Mouse (Mus musculus) heart, adult 9 months (tissue): ENCODE measurements around the gene Nap1l4.
A peak's percentile ranks its signal among the peaks of the same experiment; 100 is the strongest.

Source experiments
- DNase-seq, 2 experiments: peaks; one replicate each; pipeline ENCODE4 v3.0.0; 2022; ENCODE audit warnings: low spot score in 2 of 2

The Nap1l4 gene

DNA sequence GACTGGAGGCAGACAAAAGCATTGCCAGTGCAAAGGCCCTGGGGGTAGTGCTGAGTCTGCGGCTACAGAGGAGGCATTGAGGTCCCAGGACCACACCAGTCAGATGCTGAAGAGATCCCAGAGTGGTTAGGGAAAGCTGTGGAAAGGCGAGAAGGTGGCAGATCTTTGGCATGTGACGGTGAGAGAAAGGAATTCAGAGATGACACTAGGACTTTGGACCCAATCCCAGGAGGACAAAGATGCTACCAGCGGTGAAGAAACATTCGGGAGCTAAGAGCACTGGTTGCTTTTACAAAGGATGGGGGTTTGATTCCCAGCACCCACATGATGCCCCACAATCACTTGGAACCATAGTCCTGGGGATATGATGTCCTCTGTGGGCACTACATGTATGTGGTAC, 71.1 kb downstream of the Nap1l4 start:
- DNase-seq = no peak

GRCm38 (mm10) chr7:143476702-143477335, 72.1 kb downstream of the Nap1l4 start:
- no peak for DNase-seq

DNA sequence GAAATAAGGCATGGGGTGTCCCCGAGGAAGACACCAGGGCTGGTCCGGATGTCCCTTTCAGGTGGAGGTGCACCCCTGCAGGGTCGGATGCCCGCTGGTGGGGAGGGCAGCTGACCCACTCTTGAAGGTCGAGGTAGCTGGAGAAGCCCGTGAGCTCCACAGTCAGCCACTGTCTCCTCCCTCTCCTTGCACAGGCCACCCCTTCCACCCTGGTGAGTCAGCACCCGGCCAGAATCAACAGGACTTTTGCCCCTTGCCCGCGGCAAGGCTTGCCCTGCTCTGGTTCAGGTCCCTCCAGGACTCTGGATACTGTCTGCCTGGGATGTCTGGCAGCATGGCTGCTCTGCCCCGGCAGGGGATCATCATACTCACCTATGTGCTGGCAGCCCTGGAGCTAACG, 73.0 kb downstream of the Nap1l4 start:
- no peak for DNase-seq

DNA sequence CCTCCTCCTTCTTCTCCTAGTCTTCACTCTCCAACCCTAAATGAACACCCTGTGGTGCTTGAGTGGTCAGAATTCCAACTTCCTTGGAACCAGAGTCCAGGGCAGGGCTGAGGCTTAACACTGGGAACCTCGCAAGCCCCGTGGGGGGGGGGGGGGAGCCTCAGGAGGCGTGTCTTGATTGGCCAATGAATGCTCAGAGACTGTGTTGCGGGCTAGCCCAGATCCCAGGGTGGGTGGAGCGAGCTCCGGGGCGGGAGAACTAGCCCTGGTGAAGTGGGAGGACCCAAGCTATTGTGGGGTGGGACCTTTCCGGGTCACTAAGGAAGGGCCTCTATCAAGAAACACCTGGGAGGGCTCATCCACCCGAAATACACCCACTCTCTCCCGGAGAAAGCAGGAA, 74.1 kb downstream of the Nap1l4 start:
- no peak for DNase-seq

GRCm38 (mm10) chr7:143473347-143474101, 75.4 kb downstream of the Nap1l4 start, which contains the start of gene Slc22a18:
Gene Slc22a18, plus strand, starts transcription at chr7:143473736.
- DNase-seq = peak; percentile 50 to 60

DNA sequence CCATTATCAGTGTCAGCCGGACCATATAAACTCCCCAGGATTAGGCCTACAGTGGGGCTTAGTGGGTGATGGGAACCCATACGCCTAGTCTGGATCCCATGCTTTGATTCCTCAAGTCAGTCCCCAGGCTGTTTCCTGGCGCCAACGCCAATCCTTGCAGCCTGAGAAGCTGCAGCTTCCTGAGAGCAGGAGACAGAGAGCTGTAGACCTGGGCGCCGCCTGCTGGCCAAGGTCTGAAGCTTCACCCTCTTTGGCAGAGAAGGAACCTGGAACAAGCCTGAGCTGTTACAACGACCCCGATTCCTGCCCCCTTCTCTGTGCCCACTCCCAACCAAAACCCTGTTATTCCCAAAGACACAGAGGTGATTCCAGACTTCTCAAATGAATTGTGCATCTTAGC, 79.0 kb downstream of the Nap1l4 start:
- peak in 1 of 2 experiments; percentile 61 for DNase-seq

GRCm38 (mm10) chr7:143467714-143468113, 81.2 kb downstream of the Nap1l4 start:
- DNase-seq = no peak

- DNase-seq = peak; percentile 66 to 80
These were observed 82.7 kb downstream of the Nap1l4 start for GRCm38 (mm10) chr7:143466099-143466677.

DNA sequence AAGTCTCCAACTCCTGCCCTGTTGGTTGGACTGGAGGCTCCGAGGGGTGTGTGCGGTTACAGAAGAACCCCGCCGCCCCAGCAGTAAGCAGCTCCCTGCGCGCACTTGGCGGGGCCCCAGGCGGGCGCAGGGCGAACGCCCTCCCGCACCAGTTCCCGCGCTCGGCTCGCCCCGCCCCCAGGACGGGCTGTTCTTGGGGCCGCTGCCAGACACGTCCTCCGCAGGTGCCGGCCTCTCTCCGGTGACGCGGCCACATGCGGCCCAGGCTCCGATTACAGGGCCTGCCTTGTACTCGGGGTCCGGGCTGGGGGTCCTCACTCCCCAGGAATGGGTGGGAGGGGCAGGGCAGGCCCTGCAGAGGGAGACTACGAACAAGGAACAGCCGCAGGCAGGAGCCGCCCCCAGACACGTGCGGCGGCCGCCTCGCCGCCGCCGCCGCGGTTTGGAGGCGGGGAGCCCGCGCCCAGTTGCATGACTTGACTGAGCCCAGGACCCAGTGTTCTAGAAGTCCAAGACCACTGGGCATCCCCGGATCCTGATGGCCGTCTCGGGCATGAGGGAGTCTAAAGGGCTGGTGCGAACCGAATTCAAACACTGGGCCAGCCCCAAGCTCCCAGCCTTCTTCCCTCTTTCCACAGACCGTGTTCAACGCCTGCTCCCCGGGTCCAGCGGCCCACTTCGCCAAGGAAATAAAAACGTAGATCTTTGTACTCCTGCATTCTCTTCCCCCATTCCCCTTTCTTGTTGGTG, 83.9 kb downstream of the Nap1l4 start:
- DNase-seq = peak in 1 of 2 experiments; percentile 31

GRCm38 (mm10) chr7:143463865-143464415, 85.0 kb downstream of the Nap1l4 start:
- DNase-seq = peak; percentile 56 to 71
